ENCODE assay signal across 8 mouse cellular contexts in the genomic region with DNA sequence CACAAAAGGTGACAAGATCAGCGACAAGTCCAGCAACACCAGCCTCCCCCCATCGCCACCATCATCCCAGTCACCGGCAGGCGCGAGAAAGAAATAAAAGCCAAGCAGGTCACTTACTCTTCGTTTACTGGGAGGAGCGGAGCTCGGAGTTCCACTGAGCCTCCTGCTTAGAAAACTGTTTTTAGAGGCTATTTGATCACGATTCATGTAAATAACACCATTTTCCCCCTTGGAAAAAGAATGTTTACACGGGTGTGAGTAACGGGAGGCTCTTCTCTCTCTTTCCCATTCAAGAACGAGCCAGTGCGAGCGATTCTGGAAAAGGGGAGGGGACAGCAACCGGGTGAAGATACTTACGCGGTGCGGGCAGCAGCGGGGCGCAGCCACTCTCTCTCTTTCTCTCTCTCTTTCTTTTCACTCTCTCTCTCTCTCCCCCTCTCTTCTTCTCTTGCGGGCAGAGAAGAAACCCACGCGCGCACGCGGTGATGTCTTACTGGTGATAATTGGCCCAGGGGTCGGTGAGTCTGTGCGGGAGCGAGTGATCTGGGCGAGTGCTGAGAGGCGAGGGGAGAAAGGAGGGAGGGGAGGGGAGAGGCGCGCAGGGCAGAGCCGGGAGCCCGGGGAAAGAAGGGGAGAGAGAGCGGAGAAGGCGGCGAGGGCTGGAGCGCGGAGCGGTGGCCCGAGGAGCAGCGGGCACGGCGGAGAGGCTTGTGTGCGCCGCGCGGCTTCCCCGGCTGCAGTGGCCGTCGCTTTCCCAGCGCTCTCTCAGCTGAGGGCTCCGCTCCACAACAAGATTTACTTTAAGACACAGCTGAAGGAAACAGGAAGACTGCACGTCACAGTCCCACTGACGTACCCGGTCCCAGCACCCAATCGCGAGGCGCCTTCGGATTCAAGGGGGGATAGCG. TPM values are rescaled to one million over a fixed set of nuclear protein-coding genes. Genes with fewer than 3 reads are reported as not detected.
DNase-seq lines count a peak whose midpoint lies in the region; ATAC-seq and TF ChIP-seq lines count a peak whose summit lies in the region.

TSS of gene Prox1 (minus strand) at position 804 of the 908 bp plus-strand sequence.

- TF ChIP-seq CTCF in Patski (IDR thresholded peaks at IDR 0.05): no peak
- TF ChIP-seq CTCF in liver, embryonic 14.5 days (IDR thresholded peaks at IDR 0.05; ENCODE audit: low read depth): no peak

- peaks cover 44% of the 10 kb centered on the region for H3K27me3 ChIP-seq in Patski
- H3K27me3 ChIP-seq in forebrain, embryonic 16.5 days (replicated peaks; ENCODE audit: control insufficient read depth, insufficient read depth, low read length): peaks cover 9% of the 10 kb centered on the region
- peaks cover 64% of the 10 kb centered on the region for H3K27me3 ChIP-seq in liver, embryonic 14.5 days (ENCODE audit: control insufficient read depth, insufficient read depth, low read length)
- H3K27me3 ChIP-seq in neural tube, embryonic 13.5 days: peaks cover 43% of the 10 kb centered on the region

- CTCF ChIA-PET in Patski (lab: Charles Lee): no interaction called here

- peaks cover 40% of the 10 kb centered on the region for H3K4me1 ChIP-seq in forebrain, embryonic 16.5 days (replicated peaks; ENCODE audit: control insufficient read depth, insufficient read depth, low read length)
- H3K4me1 ChIP-seq in liver, embryonic 14.5 days (replicated peaks; ENCODE audit: control insufficient read depth in 2 of 2, insufficient read depth in 2 of 2, low read length in 1 of 2): 0 out of 4 replicates have a peak, but pooled peaks cover 0 to 3% of the 10 kb centered on the region in 2 experiments
- H3K4me1 ChIP-seq in neural tube, embryonic 13.5 days (replicated peaks): peaks cover 73% of the 10 kb centered on the region

- in situ Hi-C loops in Patski (cut with MboI; ENCODE audit: low pct_unique_long_range_greater_than_20kb): no loop called here

- H3K4me2 ChIP-seq in forebrain, embryonic 16.5 days (ENCODE audit: low read length): peak within 1 kb of the TSS; percentile 81
- H3K4me2 ChIP-seq in liver, embryonic 14.5 days (ENCODE audit: low read depth): peak within 1 kb of the TSS; percentile 51
- peak within 1 kb of the TSS; percentile 83 for H3K4me2 ChIP-seq in neural tube, embryonic 13.5 days

- TF ChIP-seq EP300 in liver, embryonic 14.5 days (IDR thresholded peaks at IDR 0.05; ENCODE audit: low read depth): no peak

- POLR2A ChIA-PET in Patski (lab: Charles Lee): no interaction called here

- intact Hi-C loops in heart, postnatal 36 days (cut with DNase I): loop anchor here (5.0 to 10.0 kb wide), 5 partner anchors 43 to 525 kb away; no protein-coding TSS in a partner anchor

- peak within 1 kb of the TSS; percentile 71 for H3K27ac ChIP-seq in forebrain, embryonic 16.5 days (ENCODE audit: low read length)
- no peak within 1 kb of the TSS for H3K27ac ChIP-seq in liver, embryonic 14.5 days
- H3K27ac ChIP-seq in neural tube, embryonic 13.5 days (replicated peaks): peak within 1 kb of the TSS; percentile 96

- WGBS in forebrain, embryonic 16.5 days: under 1% methylated on average over 62 of the region's 62 CpGs
- under 1% methylated on average over 59 of the region's 62 CpGs for WGBS in liver, embryonic 14.5 days (ENCODE audit: insufficient replicate concordance)
- WGBS in neural tube, embryonic 13.5 days: under 1% methylated on average over 56 of the region's 62 CpGs

- peak within 1 kb of the TSS; percentile 70 for H3K4me3 ChIP-seq in forebrain, embryonic 16.5 days (replicated peaks; ENCODE audit: low read length)
- peak within 1 kb of the TSS; percentile 52 to 76 for H3K4me3 ChIP-seq in liver, embryonic 14.5 days (ENCODE audit: insufficient read depth in 1 of 2, low read depth in 2 of 2, low read length in 2 of 2)
- H3K4me3 ChIP-seq in neural tube, embryonic 13.5 days: peak within 1 kb of the TSS; percentile 63

- no peak for DNase-seq in Patski (ENCODE audit: low read depth, low spot score)
- peak; percentile 75 for DNase-seq in cerebellum, adult 11 months
- DNase-seq in heart, postnatal 36 days: peak; percentile 76 to 77
- DNase-seq in kidney, postnatal 4 days: peak; percentile 76 to 84
- DNase-seq in liver, embryonic 14.5 days (ENCODE audit: low read depth in 3 of 3, low spot score in 3 of 3): peak in 1 of 3 experiments; percentile 24
- no peak for DNase-seq in adipocyte (ENCODE audit: low spot score)

- peak; percentile 77 for ATAC-seq in Patski
- ATAC-seq in forebrain, embryonic 16.5 days: peak; percentile 93
- peak; percentile 38; the same call in 1 of the 2 replicates for ATAC-seq in liver, embryonic 14.5 days (ENCODE audit: insufficient read depth)
- peak; percentile 85 for ATAC-seq in neural tube, embryonic 13.5 days (ENCODE audit: low read depth)

- H3K36me3 ChIP-seq in forebrain, embryonic 16.5 days (ENCODE audit: control insufficient read depth, insufficient read depth): no peaks in the 10 kb centered on the region
- no peaks in the 10 kb centered on the region for H3K36me3 ChIP-seq in liver, embryonic 14.5 days (replicated peaks; ENCODE audit: control insufficient read depth, insufficient read depth, low read depth)
- no peaks in the 10 kb centered on the region for H3K36me3 ChIP-seq in neural tube, embryonic 13.5 days

- H3K9me3 ChIP-seq in forebrain, embryonic 16.5 days (ENCODE audit: control insufficient read depth, low read length): no peaks in the 10 kb centered on the region
- no peaks in the 10 kb centered on the region for H3K9me3 ChIP-seq in liver, embryonic 14.5 days (ENCODE audit: control insufficient read depth, low read length)
- H3K9me3 ChIP-seq in neural tube, embryonic 13.5 days: no peaks in the 10 kb centered on the region

- peak within 1 kb of the TSS; percentile 64 for H3K9ac ChIP-seq in forebrain, embryonic 16.5 days (replicated peaks; ENCODE audit: low read depth, low read length)
- H3K9ac ChIP-seq in liver, embryonic 14.5 days (replicated peaks): peak within 1 kb of the TSS; percentile 43
- peak within 1 kb of the TSS; percentile 85 for H3K9ac ChIP-seq in neural tube, embryonic 13.5 days

RNA-seq across cellular contexts. Expression of gene Prox1, which starts in this region (rescaled TPM):
- polyA plus RNA-seq in Patski (2021): 0.51 TPM
- polyA plus RNA-seq in forebrain, embryonic 16.5 days (2015; fragmentation: Nextera tagmentation; extraction: Ambion mirVana): 8.1 and 9.4 TPM in 2 replicates
- total RNA-seq in heart, postnatal 36 days (2021): 10 to 100 TPM; 38.8 to 57.1 TPM
- 3.1 and 3.7 TPM in 2 replicates for polyA plus RNA-seq in liver, embryonic 14.5 days (2012; rRNA removed)
- polyA plus RNA-seq in liver, embryonic 14.5 days (2014; fragmentation: Nextera tagmentation; extraction: Ambion mirVana): 4.5 and 5.9 TPM in 2 replicates
- polyA plus RNA-seq in neural tube, embryonic 13.5 days (2015; fragmentation: Nextera tagmentation; extraction: Ambion mirVana): 12.4 and 15.0 TPM in 2 replicates

Comparison
In these comparisons a context has a peak if more than half of its experiments do, and no peak if none do; other contexts are left out.
1. Peak in ATAC-seq in Patski; RNA of the gene not detected or under 1 TPM.
2. ATAC-seq: peak in every context shown above with its lines; median percentile 93 in forebrain, embryonic 16.5 days; 85 in neural tube, embryonic 13.5 days; 77 in Patski; 38 in liver, embryonic 14.5 days.
3. DNase-seq: peak in cerebellum, adult 11 months (single experiment), heart, postnatal 36 days (2 of 2) and kidney, postnatal 4 days (2 of 2); none in Patski (single experiment) and adipocyte (single experiment).
4. Peak in every context shown above with its lines, with median percentiles within 50 percentile points of each other: H3K4me2 ChIP-seq, H3K4me3 ChIP-seq and H3K9ac ChIP-seq.